Mouse (Mus musculus) kidney, postnatal 36 days (tissue): ENCODE measurements around the gene Magi1.
A peak's percentile ranks its signal among the peaks of the same experiment; 100 is the strongest.

Source experiments
- DNase-seq, 2 experiments: peaks; one replicate each; pipeline ENCODE4 v3.0.0; 2021 to 2022; ENCODE audit warnings: mixed read lengths in 2 of 2

Magi1 gene

GRCm38 (mm10) chr6:94200910-94201309 lies 82.8 kb downstream of the Magi1 start:
- DNase-seq = no peak

- no peak for DNase-seq
These were observed 84.0 kb downstream of the Magi1 start for GRCm38 (mm10) chr6:94199696-94200095.

GRCm38 (mm10) chr6:94197831-94198230 lies 85.9 kb downstream of the Magi1 start:
- no peak for DNase-seq

- no peak for DNase-seq
These were observed 88.3 kb downstream of the Magi1 start for GRCm38 (mm10) chr6:94195303-94195911.

- DNase-seq = peak; percentile 56 to 61
These were observed 92.9 kb downstream of the Magi1 start for GRCm38 (mm10) chr6:94190830-94191229.

- no peak for DNase-seq
These were observed 94.3 kb downstream of the Magi1 start for GRCm38 (mm10) chr6:94189379-94189778.

- DNase-seq = peak; percentile 43 to 47
These were observed 96.9 kb downstream of the Magi1 start for GRCm38 (mm10) chr6:94186628-94187319.

- DNase-seq = no peak
These were observed 99.4 kb downstream of the Magi1 start for GRCm38 (mm10) chr6:94184268-94184667.

GRCm38 (mm10) chr6:94183354-94183851 lies 100.3 kb downstream of the Magi1 start:
- DNase-seq = peak; percentile 48

GRCm38 (mm10) chr6:94181673-94182255 lies 102.0 kb downstream of the Magi1 start:
- no peak for DNase-seq

GRCm38 (mm10) chr6:94180331-94181150 lies 103.2 kb downstream of the Magi1 start:
- no peak for DNase-seq

- DNase-seq = peak in 1 of 2 experiments; percentile 25
These were observed 106.2 kb downstream of the Magi1 start for GRCm38 (mm10) chr6:94177559-94177958.

GRCm38 (mm10) chr6:94176705-94177104 lies 107.0 kb downstream of the Magi1 start:
- no peak for DNase-seq

GRCm38 (mm10) chr6:94171250-94171649 lies 112.5 kb downstream of the Magi1 start:
- peak in 1 of 2 experiments; percentile 33 for DNase-seq

GRCm38 (mm10) chr6:94169581-94170194 lies 114.0 kb downstream of the Magi1 start:
- DNase-seq = peak; percentile 44 to 55

GRCm38 (mm10) chr6:94165951-94166350 lies 117.8 kb downstream of the Magi1 start:
- DNase-seq = peak; percentile 25 to 47

GRCm38 (mm10) chr6:94164753-94165536 lies 118.8 kb downstream of the Magi1 start:
- no peak for DNase-seq

- DNase-seq = no peak
These were observed 120.3 kb downstream of the Magi1 start for GRCm38 (mm10) chr6:94163325-94163995.

- no peak for DNase-seq
These were observed 120.8 kb downstream of the Magi1 start for GRCm38 (mm10) chr6:94162918-94163317.

- no peak for DNase-seq
These were observed 124.5 kb downstream of the Magi1 start for GRCm38 (mm10) chr6:94159256-94159655.
